Comparison of ENCODE assay signal across 18 mouse cellular contexts in the genomic region with DNA sequence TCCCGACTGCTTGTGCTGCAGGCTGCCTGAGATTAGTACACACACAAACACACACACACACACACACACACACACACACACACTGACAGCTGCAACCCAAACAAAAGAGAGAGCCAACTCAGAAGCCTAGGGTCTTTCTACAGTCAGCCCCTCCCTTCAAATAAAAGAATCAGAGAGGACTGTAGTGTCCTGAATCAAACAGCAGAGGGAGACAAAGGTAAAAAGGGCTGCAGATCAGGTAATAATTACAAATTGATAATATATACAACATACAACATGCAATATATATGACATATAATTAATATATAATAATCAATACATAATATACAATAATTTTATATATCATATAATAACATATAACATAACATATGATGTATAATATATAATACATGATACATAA. TPM values are rescaled to one million over a fixed set of nuclear protein-coding genes. Genes with fewer than 3 reads are reported as not detected.
DNase-seq lines count a peak whose midpoint lies in the region; ATAC-seq and TF ChIP-seq lines count a peak whose summit lies in the region.
"Had no signal": no experiment of that assay in that cellular context is flagged by ENCODE, and none has a peak within 500 bp of the region (broad histone marks: within the 10 kb centered on the region; RNA-seq: fewer than 3 reads in every experiment).

No protein-coding gene starts in this region.

- H3K4me3 ChIP-seq in hindbrain, postnatal 0 days (ENCODE audit: low read length) = no peak overlapping the region
- H3K4me3 ChIP-seq in hindbrain, embryonic 12.5 days = no peak overlapping the region
- H3K4me3 ChIP-seq in midbrain, embryonic 14.5 days (replicated peaks; ENCODE audit: low read depth, low read length) = no peak overlapping the region
- H3K4me3 ChIP-seq in midbrain, embryonic 10.5 days = no peak overlapping the region
- H3K4me3 ChIP-seq: liver, embryonic 13.5 days; megakaryocyte, embryonic 14.5 days had no signal

- no peaks in the 10 kb centered on the region for H3K4me1 ChIP-seq in hindbrain, postnatal 0 days (ENCODE audit: insufficient read depth, low read length)
- no peaks in the 10 kb centered on the region for H3K4me1 ChIP-seq in hindbrain, embryonic 12.5 days
- no peaks in the 10 kb centered on the region for H3K4me1 ChIP-seq in midbrain, embryonic 14.5 days (ENCODE audit: control insufficient read depth, insufficient read depth, low read length)
- H3K4me1 ChIP-seq in midbrain, embryonic 10.5 days = no peaks in the 10 kb centered on the region
- H3K4me1 ChIP-seq: liver, embryonic 13.5 days; megakaryocyte, embryonic 14.5 days had no signal

- no peak overlapping the region for H3K27ac ChIP-seq in hindbrain, postnatal 0 days
- H3K27ac ChIP-seq in hindbrain, embryonic 12.5 days = no peak overlapping the region
- H3K27ac ChIP-seq in midbrain, embryonic 14.5 days (replicated peaks; ENCODE audit: low read depth, low read length) = no peak overlapping the region
- H3K27ac ChIP-seq in midbrain, embryonic 10.5 days (replicated peaks) = no peak overlapping the region
- H3K27ac ChIP-seq: liver, embryonic 13.5 days had no signal

- no peaks in the 10 kb centered on the region for H3K36me3 ChIP-seq in hindbrain, postnatal 0 days (ENCODE audit: insufficient read depth, low read length)
- H3K36me3 ChIP-seq in hindbrain, embryonic 12.5 days = no peaks in the 10 kb centered on the region
- H3K36me3 ChIP-seq in midbrain, embryonic 14.5 days (ENCODE audit: control insufficient read depth, insufficient read depth, low read length) = no peaks in the 10 kb centered on the region
- no peaks in the 10 kb centered on the region for H3K36me3 ChIP-seq in midbrain, embryonic 10.5 days
- H3K36me3 ChIP-seq: liver, embryonic 13.5 days had no signal

- no peak overlapping the region for H3K4me2 ChIP-seq in hindbrain, postnatal 0 days (ENCODE audit: low read depth, low read length)
- H3K4me2 ChIP-seq in hindbrain, embryonic 12.5 days (replicated peaks) = no peak overlapping the region
- H3K4me2 ChIP-seq in midbrain, embryonic 14.5 days (ENCODE audit: low read length) = no peak overlapping the region
- H3K4me2 ChIP-seq: liver, embryonic 13.5 days had no signal

- intact Hi-C loops in left cerebral cortex, postnatal 14 days (cut with DNase I) = no loop called here

- H3K27me3 ChIP-seq in hindbrain, postnatal 0 days (ENCODE audit: insufficient read depth, low read length) = no peaks in the 10 kb centered on the region
- H3K27me3 ChIP-seq in hindbrain, embryonic 12.5 days = no peaks in the 10 kb centered on the region
- H3K27me3 ChIP-seq in midbrain, embryonic 14.5 days (ENCODE audit: control insufficient read depth, insufficient read depth, low read length) = no peaks in the 10 kb centered on the region
- no peaks in the 10 kb centered on the region for H3K27me3 ChIP-seq in midbrain, embryonic 10.5 days (ENCODE audit: low read depth, poor library complexity, severe bottlenecking)
- H3K27me3 ChIP-seq: liver, embryonic 13.5 days had no signal

- peak; percentile 55 for TF ChIP-seq CTCF in hindbrain, postnatal 0 days (IDR thresholded peaks at IDR 0.05; ENCODE audit: low read depth)

- no peak overlapping the region for H3K9ac ChIP-seq in hindbrain, postnatal 0 days (replicated peaks; ENCODE audit: low read length)
- no peak overlapping the region for H3K9ac ChIP-seq in hindbrain, embryonic 12.5 days
- no peak overlapping the region for H3K9ac ChIP-seq in midbrain, embryonic 14.5 days (replicated peaks; ENCODE audit: low read length)
- H3K9ac ChIP-seq: liver, embryonic 13.5 days had no signal

- H3K9me3 ChIP-seq in hindbrain, postnatal 0 days (ENCODE audit: low read length) = no peaks in the 10 kb centered on the region
- H3K9me3 ChIP-seq in hindbrain, embryonic 12.5 days (replicated peaks) = no peaks in the 10 kb centered on the region
- H3K9me3 ChIP-seq in midbrain, embryonic 14.5 days (ENCODE audit: control insufficient read depth, low read length) = no peaks in the 10 kb centered on the region
- H3K9me3 ChIP-seq in midbrain, embryonic 10.5 days (replicated peaks) = 0 out of 2 replicates have a peak, but pooled peaks cover 4% of the 10 kb centered on the region
- H3K9me3 ChIP-seq: liver, embryonic 13.5 days; megakaryocyte, embryonic 14.5 days had no signal

- no peak for ATAC-seq in CD4-positive, CD25-positive, alpha-beta regulatory T cell, adult 4 months
- ATAC-seq in hindbrain, postnatal 0 days = no peak
- no peak for ATAC-seq in hindbrain, embryonic 12.5 days (ENCODE audit: low FRiP score)
- ATAC-seq in midbrain, embryonic 14.5 days (ENCODE audit: low FRiP score, low TSS enrichment) = no peak; the same call in 1 of the 2 replicates
- no peak for ATAC-seq in megakaryocyte-erythroid progenitor cell, adult 5-6 weeks (replicated peaks; ENCODE audit: low FRiP score, low TSS enrichment, poor library complexity, severe bottlenecking)

- DNase-seq in CD4-positive, CD25-positive, alpha-beta regulatory T cell, adult 2 months (ENCODE audit: low read depth, low spot score) = peak; percentile 1
- peak; percentile 2 for DNase-seq in hindbrain, postnatal 0 days (ENCODE audit: low spot score)
- DNase-seq in midbrain, embryonic 14.5 days = peak; percentile 17
- no peak for DNase-seq in midbrain, embryonic 10.5 days (ENCODE audit: low spot score)
- DNase-seq in left cerebral cortex, postnatal 14 days (ENCODE audit: low spot score in 2 of 2) = no peak
- DNase-seq: cerebellum, postnatal 36 days; kidney, postnatal 4 days; liver, embryonic 13.5 days had no signal

- WGBS in hindbrain, postnatal 0 days = 60% methylated on average over 1 of the region's 1 CpGs
- 79% methylated on average over 1 of the region's 1 CpGs for WGBS in hindbrain, embryonic 12.5 days
- 61% methylated on average over 1 of the region's 1 CpGs for WGBS in midbrain, embryonic 14.5 days
- WGBS in midbrain, embryonic 10.5 days = 57% methylated on average over 1 of the region's 1 CpGs

RNA-seq across cellular contexts. Expression of gene Gm6880, which starts 15.9 kb away (rescaled TPM):
- not detected for polyA plus RNA-seq in CD4-positive, CD25-positive, alpha-beta regulatory T cell, adult 4 months (2017; shearing (Covaris generic))
- not detected in 2 replicates for total RNA-seq in hindbrain, postnatal 0 days (2014; rRNA removed)
- 0.33 TPM in 1 of 2 replicates, not detected in the other for polyA plus RNA-seq in hindbrain, postnatal 0 days (2015; fragmentation: Nextera tagmentation; extraction: Ambion mirVana)
- not detected in 2 replicates for polyA plus RNA-seq in hindbrain, embryonic 12.5 days (2016; fragmentation: Nextera tagmentation; extraction: Ambion mirVana)
- polyA plus RNA-seq in midbrain, embryonic 14.5 days (2014; fragmentation: Nextera tagmentation; extraction: Ambion mirVana) = 0.37 TPM in 1 of 2 replicates, not detected in the other
- not detected in 2 replicates for polyA plus RNA-seq in midbrain, embryonic 10.5 days (2016; fragmentation: Nextera tagmentation; extraction: Ambion mirVana)
- not detected in 2 replicates for total RNA-seq in megakaryocyte-erythroid progenitor cell, adult 5-6 weeks (2014; fragmentation: Nextera tagmentation)
- not detected in 2 replicates for total RNA-seq in megakaryocyte-erythroid progenitor cell, adult 5-6 weeks (2017)
- not detected for total RNA-seq in left cerebral cortex, postnatal 14 days (2021)
- total RNA-seq: adrenal gland, adult 18-20 months; granulocyte monocyte progenitor cell, adult 5-6 weeks; heart, postnatal 14 days; left cerebral cortex, adult 8-10 months had no signal
- polyA plus RNA-seq: frontal cortex, adult 2 months; intestine, embryonic 14.5 days; liver, embryonic 13.5 days had no signal

Comparison
In these comparisons a context has a peak if more than half of its experiments do, and no peak if none do; other contexts are left out.
1. DNase-seq: peak in CD4-positive, CD25-positive, alpha-beta regulatory T cell, adult 2 months (single experiment), hindbrain, postnatal 0 days (single experiment) and midbrain, embryonic 14.5 days (single experiment); none in midbrain, embryonic 10.5 days (single experiment) and left cerebral cortex, postnatal 14 days (0 of 2).